Mouse (Mus musculus): ENCODE measurements around the gene Gm2163. TPM values are rescaled to one million over a fixed set of nuclear protein-coding genes. Genes with fewer than 3 reads are reported as not detected.
"Not testable (repeated sequence)": the region's sequence is repeated elsewhere in the genome, so short reads cannot be mapped to it uniquely, and the experiment has no call there.

The Gm2163 gene
- 0.17 TPM in 1 of 2 replicates, not detected in the other for polyA plus RNA-seq (2014; fragmentation: Nextera tagmentation; extraction: Ambion mirVana)

DNA sequence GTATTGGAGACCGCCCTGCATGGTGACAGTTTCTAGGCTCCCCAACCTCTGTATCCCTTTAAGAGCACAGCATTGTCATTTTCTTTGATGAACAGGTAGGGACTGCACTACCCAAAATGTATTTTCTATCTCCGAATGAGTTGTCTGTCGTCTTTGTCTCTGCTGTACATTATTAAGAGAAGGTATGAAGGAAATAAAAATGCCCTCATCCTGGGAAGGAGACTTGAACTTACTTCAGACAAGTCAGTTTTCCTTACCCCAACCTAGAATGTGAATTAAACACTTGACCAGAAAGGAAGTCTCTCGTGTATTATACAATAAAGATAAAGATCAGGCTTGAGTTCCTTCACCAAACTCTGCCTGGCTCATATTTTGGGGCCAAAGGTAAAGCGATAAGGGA lies at the start of gene Gm2163:
Gm2163 (plus strand) TSS at position 301 of the 400 bp plus-strand sequence.
- DNase-seq (ENCODE audit: low spot score); H3K4me3 ChIP-seq (ENCODE audit: low read depth, low read length); H3K36me3 ChIP-seq (replicated peaks; ENCODE audit: control insufficient read depth, insufficient read depth, low read depth, low read length); H3K27ac ChIP-seq (replicated peaks; ENCODE audit: low read depth, low read length); H3K9ac ChIP-seq (replicated peaks; ENCODE audit: low read length); H3K9me3 ChIP-seq (replicated peaks; ENCODE audit: control insufficient read depth, low read length); H3K4me2 ChIP-seq (ENCODE audit: low read depth, low read length); ATAC-seq (replicated peaks; ENCODE audit: insufficient number of reproducible peaks, low FRiP score, low TSS enrichment, low read depth); H3K4me1 ChIP-seq (ENCODE audit: control insufficient read depth, insufficient read depth, low read length); H3K27me3 ChIP-seq (ENCODE audit: control insufficient read depth, insufficient read depth, low read length): not testable (repeated sequence)
- whole genome bisulfite sequencing: no CpG with 5 or more reads among the region's 5 CpGs

DNA sequence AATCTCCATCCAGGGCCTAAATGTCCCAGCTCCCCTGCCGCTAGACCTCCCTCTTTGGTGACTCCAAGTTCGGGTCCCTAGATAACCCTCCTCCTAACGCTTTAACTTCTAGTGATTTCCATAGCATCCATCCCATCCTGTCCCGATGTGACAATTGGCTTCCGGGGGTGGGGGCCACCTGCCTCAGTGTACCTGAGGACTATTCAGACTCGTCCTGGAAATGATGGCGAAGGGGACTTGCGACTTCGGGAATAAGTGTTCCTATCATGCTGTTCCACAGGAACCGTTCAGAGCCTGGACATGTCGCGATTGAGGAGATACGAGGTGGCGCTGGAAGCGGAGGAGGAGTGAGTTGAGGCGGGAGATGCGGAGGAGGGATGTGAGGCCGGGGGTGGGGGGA lies 27.5 kb upstream of the Gm2163 start, which contains the start of gene Gm21586:
Gm21586 (plus strand) TSS at position 301 of the 400 bp plus-strand sequence.
- H3K27me3 ChIP-seq (ENCODE audit: control insufficient read depth, insufficient read depth, low read length); ATAC-seq (replicated peaks; ENCODE audit: insufficient number of reproducible peaks, low FRiP score, low TSS enrichment, low read depth); H3K4me3 ChIP-seq (ENCODE audit: low read depth, low read length); H3K27ac ChIP-seq (replicated peaks; ENCODE audit: low read depth, low read length); H3K4me2 ChIP-seq (ENCODE audit: low read depth, low read length); DNase-seq (ENCODE audit: low spot score); H3K4me1 ChIP-seq (ENCODE audit: control insufficient read depth, insufficient read depth, low read length); H3K9me3 ChIP-seq (replicated peaks; ENCODE audit: control insufficient read depth, low read length); H3K9ac ChIP-seq (replicated peaks; ENCODE audit: low read length); H3K36me3 ChIP-seq (replicated peaks; ENCODE audit: control insufficient read depth, insufficient read depth, low read depth, low read length): not testable (repeated sequence)
- WGBS: no CpG with 5 or more reads among the region's 18 CpGs

DNA sequence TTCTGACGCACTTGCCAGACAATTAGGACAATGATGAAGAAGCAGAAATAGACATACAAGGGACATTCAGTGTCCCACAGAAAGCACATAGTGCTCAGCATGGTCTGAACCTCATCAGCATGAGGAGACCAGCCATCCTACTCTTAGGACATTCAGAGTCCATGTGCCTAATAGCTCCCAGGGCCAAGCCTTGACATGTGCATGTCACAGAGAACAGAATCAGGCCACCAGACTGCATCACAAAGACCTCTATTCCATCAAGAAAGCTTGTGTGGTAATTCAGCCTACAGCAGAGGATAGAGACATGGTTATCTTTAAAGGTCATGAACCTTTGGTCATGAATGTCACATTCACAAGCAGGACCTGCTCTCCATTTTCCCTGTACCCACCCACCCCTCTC lies 61.5 kb downstream of the Gm2163 start, which contains the start of gene Fam205a2:
Fam205a2 (minus strand) TSS at position 101 of the 400 bp plus-strand sequence.
- H3K4me2 ChIP-seq (ENCODE audit: low read depth, low read length); H3K4me3 ChIP-seq (ENCODE audit: low read depth, low read length); ATAC-seq (replicated peaks; ENCODE audit: insufficient number of reproducible peaks, low FRiP score, low TSS enrichment, low read depth); H3K27me3 ChIP-seq (ENCODE audit: control insufficient read depth, insufficient read depth, low read length); H3K4me1 ChIP-seq (ENCODE audit: control insufficient read depth, insufficient read depth, low read length); H3K9ac ChIP-seq (replicated peaks; ENCODE audit: low read length); DNase-seq (ENCODE audit: low spot score); H3K27ac ChIP-seq (replicated peaks; ENCODE audit: low read depth, low read length); H3K9me3 ChIP-seq (replicated peaks; ENCODE audit: control insufficient read depth, low read length); H3K36me3 ChIP-seq (replicated peaks; ENCODE audit: control insufficient read depth, insufficient read depth, low read depth, low read length): not testable (repeated sequence)
- WGBS: no CpG with 5 or more reads among the region's 1 CpGs

DNA sequence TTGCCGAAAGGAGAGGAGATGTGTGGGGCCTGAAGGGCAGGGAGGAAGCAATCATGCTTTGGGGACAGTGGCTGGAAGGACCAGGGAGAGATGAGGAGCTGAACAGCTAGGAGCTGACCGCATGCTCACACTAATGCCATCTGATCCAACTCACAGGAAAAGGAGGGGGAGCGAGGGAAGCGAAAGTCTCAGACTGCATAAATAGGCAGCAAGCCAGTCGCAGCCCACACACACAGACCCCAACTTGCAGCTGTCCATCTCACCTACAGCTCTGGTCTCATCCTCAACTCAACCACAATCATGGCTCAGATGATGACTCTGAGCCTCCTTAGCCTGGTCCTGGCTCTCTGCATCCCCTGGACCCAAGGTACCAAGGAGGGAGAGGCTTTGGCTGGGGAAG lies 145.3 kb downstream of the Gm2163 start, which contains the start of gene Gm10591:
Gm10591 (plus strand) TSS at position 301 of the 400 bp plus-strand sequence.
- not testable (repeated sequence) for H3K36me3 ChIP-seq (replicated peaks; ENCODE audit: control insufficient read depth, insufficient read depth, low read depth, low read length); H3K4me3 ChIP-seq (ENCODE audit: low read depth, low read length); H3K27me3 ChIP-seq (ENCODE audit: control insufficient read depth, insufficient read depth, low read length); ATAC-seq (replicated peaks; ENCODE audit: insufficient number of reproducible peaks, low FRiP score, low TSS enrichment, low read depth); H3K4me1 ChIP-seq (ENCODE audit: control insufficient read depth, insufficient read depth, low read length); H3K27ac ChIP-seq (replicated peaks; ENCODE audit: low read depth, low read length); H3K9ac ChIP-seq (replicated peaks; ENCODE audit: low read length); DNase-seq (ENCODE audit: low spot score); H3K4me2 ChIP-seq (ENCODE audit: low read depth, low read length); H3K9me3 ChIP-seq (replicated peaks; ENCODE audit: control insufficient read depth, low read length)
- no CpG with 5 or more reads among the region's 5 CpGs for WGBS

DNA sequence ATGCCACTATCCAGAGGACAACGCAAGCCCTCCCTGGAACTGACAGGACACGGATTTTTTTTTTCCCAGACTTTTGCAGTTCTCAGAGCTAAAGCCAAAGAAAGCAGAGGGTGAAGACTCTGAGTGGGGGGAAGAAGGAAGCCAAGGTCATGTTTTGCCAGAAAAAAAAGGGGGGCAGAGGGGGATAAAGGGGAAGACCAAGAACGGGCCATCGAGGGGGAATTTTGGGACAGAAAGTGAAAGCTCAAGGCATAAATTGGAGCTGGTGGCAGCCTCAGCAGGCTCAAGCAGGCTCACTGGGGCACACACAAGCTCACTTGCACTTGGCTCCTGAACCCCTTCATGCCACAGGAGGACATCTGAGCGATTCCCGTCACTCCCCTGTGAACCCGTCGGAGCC lies 162.9 kb downstream of the Gm2163 start, which contains the start of gene Gm2564:
Gm2564 (plus strand) TSS at position 301 of the 400 bp plus-strand sequence.
- not testable (repeated sequence) for H3K4me2 ChIP-seq (ENCODE audit: low read depth, low read length)

More for the DNA sequence above, 162.9 kb downstream of the Gm2163 start, which contains the start of gene Gm2564:
- not testable (repeated sequence) for H3K36me3 ChIP-seq (replicated peaks; ENCODE audit: control insufficient read depth, insufficient read depth, low read depth, low read length); H3K9me3 ChIP-seq (replicated peaks; ENCODE audit: control insufficient read depth, low read length); H3K9ac ChIP-seq (replicated peaks; ENCODE audit: low read length); ATAC-seq (replicated peaks; ENCODE audit: insufficient number of reproducible peaks, low FRiP score, low TSS enrichment, low read depth); H3K4me3 ChIP-seq (ENCODE audit: low read depth, low read length); H3K27me3 ChIP-seq (ENCODE audit: control insufficient read depth, insufficient read depth, low read length); H3K4me1 ChIP-seq (ENCODE audit: control insufficient read depth, insufficient read depth, low read length); DNase-seq (ENCODE audit: low spot score); H3K27ac ChIP-seq (replicated peaks; ENCODE audit: low read depth, low read length)
- no CpG with 5 or more reads among the region's 8 CpGs for WGBS

Other genes starting within 250 kb of the Gm2163 start
- gene Gm10600, start 226.1 kb upstream of the Gm2163 start, polyA plus RNA-seq (2014; fragmentation: Nextera tagmentation; extraction: Ambion mirVana): not detected in 2 replicates
- 1.7 TPM in 1 of 2 replicates, not detected in the other for gene Ccl21b, start 211.0 kb upstream of the Gm2163 start, polyA plus RNA-seq (2014; fragmentation: Nextera tagmentation; extraction: Ambion mirVana)
- not detected in 2 replicates for gene Gm21953, start 172.5 kb upstream of the Gm2163 start, polyA plus RNA-seq (2014; fragmentation: Nextera tagmentation; extraction: Ambion mirVana)
- gene Fam205a3, start 148.4 kb upstream of the Gm2163 start, polyA plus RNA-seq (2014; fragmentation: Nextera tagmentation; extraction: Ambion mirVana): 0.14 and 0.21 TPM in 2 replicates
- not detected in 2 replicates for gene Gm21586, start 27.4 kb upstream of the Gm2163 start, polyA plus RNA-seq (2014; fragmentation: Nextera tagmentation; extraction: Ambion mirVana)
- gene Fam205a2, start 61.4 kb downstream of the Gm2163 start, polyA plus RNA-seq (2014; fragmentation: Nextera tagmentation; extraction: Ambion mirVana): 0.14 and 0.21 TPM in 2 replicates
- gene Gm10591, start 145.4 kb downstream of the Gm2163 start, polyA plus RNA-seq (2014; fragmentation: Nextera tagmentation; extraction: Ambion mirVana): 1.7 TPM in 1 of 2 replicates, not detected in the other
- gene Gm2564, start 163.0 kb downstream of the Gm2163 start, polyA plus RNA-seq (2014; fragmentation: Nextera tagmentation; extraction: Ambion mirVana): not detected in 2 replicates
- not detected in 2 replicates for gene Ccl27b, start 188.5 kb downstream of the Gm2163 start, polyA plus RNA-seq (2014; fragmentation: Nextera tagmentation; extraction: Ambion mirVana)
- not detected in 2 replicates for gene Il11ra2, start 195.1 kb downstream of the Gm2163 start, polyA plus RNA-seq (2014; fragmentation: Nextera tagmentation; extraction: Ambion mirVana)